Mouse (Mus musculus): ENCODE results near the gene Capn5. TPM values are rescaled to one million over a fixed set of nuclear protein-coding genes. Genes with fewer than 3 reads are reported as not detected.
A peak's percentile ranks its signal among the peaks of the same experiment; 100 is the strongest.

Gene Capn5
- total RNA-seq, 2 experiments from 2014 or later: 3.7 to 7.0 TPM

GRCm38 (mm10) chr7:98176322-98177070 is 1.6 kb downstream of the Capn5 start:
- no peak for DNase-seq

GRCm38 (mm10) chr7:98174883-98175755 is 3.0 kb downstream of the Capn5 start:
- DNase-seq: no peak

- DNase-seq: no peak
These were observed 4.7 kb downstream of the Capn5 start for GRCm38 (mm10) chr7:98173408-98173807.

GRCm38 (mm10) chr7:98172661-98173060 is 5.4 kb downstream of the Capn5 start:
- no peak for DNase-seq

GRCm38 (mm10) chr7:98171141-98172073 is 6.7 kb downstream of the Capn5 start:
- DNase-seq: no peak

- no peak for DNase-seq
These were observed 13.0 kb downstream of the Capn5 start for GRCm38 (mm10) chr7:98164999-98165528.

- DNase-seq: no peak
These were observed 13.6 kb downstream of the Capn5 start for GRCm38 (mm10) chr7:98164382-98164998.

GRCm38 (mm10) chr7:98163700-98164099 is 14.4 kb downstream of the Capn5 start:
- peak in 1 of 2 experiments; percentile 52 for DNase-seq

- DNase-seq: no peak
These were observed 15.8 kb downstream of the Capn5 start for GRCm38 (mm10) chr7:98162239-98162638.

GRCm38 (mm10) chr7:98160041-98160740 is 17.9 kb downstream of the Capn5 start:
- DNase-seq: no peak

- no peak for DNase-seq
These were observed 19.6 kb downstream of the Capn5 start for GRCm38 (mm10) chr7:98158481-98158880.

- no peak for DNase-seq
These were observed 20.3 kb downstream of the Capn5 start for GRCm38 (mm10) chr7:98157636-98158332.

- peak; percentile 64 to 81 for DNase-seq
These were observed 21.8 kb downstream of the Capn5 start for GRCm38 (mm10) chr7:98156280-98156665.

- DNase-seq: peak; percentile 75 to 86
These were observed 22.4 kb downstream of the Capn5 start for GRCm38 (mm10) chr7:98155546-98156279.

- no peak for DNase-seq
These were observed 24.2 kb downstream of the Capn5 start for GRCm38 (mm10) chr7:98153892-98154291.

GRCm38 (mm10) chr7:98153345-98153744 is 24.7 kb downstream of the Capn5 start:
- no peak for DNase-seq

- peak in 1 of 2 experiments; percentile 36 for DNase-seq
These were observed 25.7 kb downstream of the Capn5 start for GRCm38 (mm10) chr7:98152400-98152799.

- peak; percentile 53 to 60 for DNase-seq
These were observed 27.5 kb downstream of the Capn5 start for GRCm38 (mm10) chr7:98150525-98150924.

- no peak for DNase-seq
These were observed 28.3 kb downstream of the Capn5 start for GRCm38 (mm10) chr7:98149802-98150201.

Measured in adrenal gland, postnatal 36 days (tissue).